Mouse (Mus musculus): ENCODE measurements around the gene Pde10a. TPM values are rescaled to one million over a fixed set of nuclear protein-coding genes. Genes with fewer than 3 reads are reported as not detected.

Gene Pde10a
- polyA plus RNA-seq, 1 experiment, result 0.34 TPM

DNA sequence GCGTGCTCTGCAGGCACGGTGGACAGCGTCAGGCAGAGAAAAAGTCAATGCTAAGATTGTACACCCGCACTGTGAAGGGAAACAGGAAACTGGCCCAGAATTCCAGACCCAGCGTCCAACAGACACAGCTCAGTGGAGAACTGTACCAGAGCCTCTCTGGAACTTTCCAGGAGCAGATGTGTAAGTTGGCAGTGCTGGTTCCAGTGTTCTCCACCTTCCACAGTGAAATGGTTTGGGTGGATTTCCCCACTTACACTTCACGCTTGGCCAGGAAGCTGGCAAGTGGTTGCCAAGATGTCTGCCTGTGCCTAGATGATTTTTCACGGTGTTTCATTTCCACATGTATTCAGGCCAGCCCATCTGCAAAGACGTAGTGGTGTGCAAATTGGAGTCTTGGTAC is 32.8 kb downstream of the Pde10a start:
- Histone ChIP-seq H3K27me3 (ENCODE audit: control insufficient read depth, insufficient read depth, insufficient read length) (no peaks in the 10 kb centered on the region), H3ac (ENCODE audit: control insufficient read depth, insufficient read length) (no peak overlapping the region), H3K79me2 (ENCODE audit: control insufficient read depth, insufficient read depth) (no peaks in the 10 kb centered on the region), H3K4me3 (no peak overlapping the region), H3K4me2 (ENCODE audit: low read depth) (no peak overlapping the region), H3K36me3 (ENCODE audit: control insufficient read depth, insufficient read depth) (no peaks in the 10 kb centered on the region)
- TF ChIP-seq USF1 (IDR thresholded peaks at IDR 0.05; ENCODE audit: low read depth) (no peak), MYOD1 (IDR thresholded peaks at IDR 0.05; ENCODE audit: control insufficient read depth in 1 of 3, insufficient read length in 2 of 3, low read depth in 2 of 3) (no peak), TCF12 (IDR thresholded peaks at IDR 0.05; ENCODE audit: insufficient read depth, poor library complexity, severe bottlenecking) (no peak), SRF (IDR thresholded peaks at IDR 0.05; ENCODE audit: control insufficient read depth, insufficient read length, low read depth) (no peak), MYOG (IDR thresholded peaks at IDR 0.05; ENCODE audit: control insufficient read depth in 1 of 3, insufficient read depth in 1 of 3, insufficient read length in 2 of 3, low read depth in 2 of 3) (no peak), REST (IDR thresholded peaks at IDR 0.05; ENCODE audit: insufficient read depth, insufficient read length) (no peak), POLR2A (IDR thresholded peaks at IDR 0.05; ENCODE audit: insufficient read length, low read depth) (no peak), E2F4 (IDR thresholded peaks at IDR 0.05; ENCODE audit: insufficient read depth) (no peak), CEBPB (IDR thresholded peaks at IDR 0.05; ENCODE audit: insufficient read depth, poor library complexity, severe bottlenecking) (no peak), TCF3 (IDR thresholded peaks at IDR 0.05; ENCODE audit: insufficient read length, low read depth) (no peak), POLR2AphosphoS2 (IDR thresholded peaks at IDR 0.05; ENCODE audit: insufficient read length, low read depth) (no peak), MAX (IDR thresholded peaks at IDR 0.05; ENCODE audit: low read depth) (no peak)

- no peaks in the 10 kb centered on the region for H3K79me2 ChIP-seq (ENCODE audit: control insufficient read depth, insufficient read depth)
- TF ChIP-seq TCF12 (IDR thresholded peaks at IDR 0.05; ENCODE audit: insufficient read depth, poor library complexity, severe bottlenecking) (no peak), CEBPB (IDR thresholded peaks at IDR 0.05; ENCODE audit: insufficient read depth, poor library complexity, severe bottlenecking) (no peak), E2F4 (IDR thresholded peaks at IDR 0.05; ENCODE audit: insufficient read depth) (no peak)
- H3ac ChIP-seq (ENCODE audit: control insufficient read depth, insufficient read length), result no peak overlapping the region
- no peak overlapping the region for H3K4me3 ChIP-seq
- H3K36me3 ChIP-seq (ENCODE audit: control insufficient read depth, insufficient read depth), result no peaks in the 10 kb centered on the region
- no peaks in the 10 kb centered on the region for H3K27me3 ChIP-seq (ENCODE audit: control insufficient read depth, insufficient read depth, insufficient read length)
- no peak overlapping the region for H3K4me2 ChIP-seq (ENCODE audit: low read depth)
Observed at GRCm38 (mm10) chr17:8562101-8562885, 37.1 kb downstream of the Pde10a start.

DNA sequence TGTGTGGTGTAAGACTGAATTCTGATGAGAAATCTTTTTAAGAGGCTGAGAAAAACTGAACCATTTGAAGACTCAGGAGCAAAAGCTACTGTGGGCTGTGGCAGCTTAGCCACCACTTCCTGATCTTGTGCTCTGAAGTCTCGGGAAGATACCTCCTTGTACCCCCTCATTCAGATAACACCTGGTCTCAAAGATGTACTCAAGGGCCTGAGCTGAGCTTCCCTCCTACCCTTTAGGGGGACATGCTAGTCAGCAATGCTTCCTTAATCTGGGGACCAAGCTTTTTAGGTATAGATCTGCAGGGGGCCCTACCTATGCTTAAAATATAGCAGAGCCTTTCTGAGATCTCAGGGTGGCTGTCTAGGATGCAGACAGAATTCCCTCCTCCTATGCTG is 37.7 kb downstream of the Pde10a start:
- H3K27me3 ChIP-seq (ENCODE audit: control insufficient read depth, insufficient read depth, insufficient read length), result no peaks in the 10 kb centered on the region
- no peak overlapping the region for H3K4me2 ChIP-seq (ENCODE audit: low read depth)
- no peaks in the 10 kb centered on the region for H3K79me2 ChIP-seq (ENCODE audit: control insufficient read depth, insufficient read depth)
- TF ChIP-seq MYOG (IDR thresholded peaks at IDR 0.05; ENCODE audit: control insufficient read depth in 1 of 3, insufficient read depth in 1 of 3, insufficient read length in 2 of 3, low read depth in 2 of 3) (no peak), TCF12 (IDR thresholded peaks at IDR 0.05; ENCODE audit: insufficient read depth, poor library complexity, severe bottlenecking) (no peak), CEBPB (IDR thresholded peaks at IDR 0.05; ENCODE audit: insufficient read depth, poor library complexity, severe bottlenecking) (no peak), MAX (IDR thresholded peaks at IDR 0.05; ENCODE audit: low read depth) (no peak), MYOD1 (IDR thresholded peaks at IDR 0.05; ENCODE audit: control insufficient read depth in 1 of 3, insufficient read length in 2 of 3, low read depth in 2 of 3) (no peak), SRF (IDR thresholded peaks at IDR 0.05; ENCODE audit: control insufficient read depth, insufficient read length, low read depth) (no peak), POLR2A (IDR thresholded peaks at IDR 0.05; ENCODE audit: insufficient read length, low read depth) (no peak), REST (IDR thresholded peaks at IDR 0.05; ENCODE audit: insufficient read depth, insufficient read length) (no peak), E2F4 (IDR thresholded peaks at IDR 0.05; ENCODE audit: insufficient read depth) (no peak), TCF3 (IDR thresholded peaks at IDR 0.05; ENCODE audit: insufficient read length, low read depth) (no peak), USF1 (IDR thresholded peaks at IDR 0.05; ENCODE audit: low read depth) (no peak), POLR2AphosphoS2 (IDR thresholded peaks at IDR 0.05; ENCODE audit: insufficient read length, low read depth) (no peak)
- H3ac ChIP-seq (ENCODE audit: control insufficient read depth, insufficient read length), result no peak overlapping the region
- H3K36me3 ChIP-seq (ENCODE audit: control insufficient read depth, insufficient read depth), result no peaks in the 10 kb centered on the region
- H3K4me3 ChIP-seq, result no peak overlapping the region

DNA sequence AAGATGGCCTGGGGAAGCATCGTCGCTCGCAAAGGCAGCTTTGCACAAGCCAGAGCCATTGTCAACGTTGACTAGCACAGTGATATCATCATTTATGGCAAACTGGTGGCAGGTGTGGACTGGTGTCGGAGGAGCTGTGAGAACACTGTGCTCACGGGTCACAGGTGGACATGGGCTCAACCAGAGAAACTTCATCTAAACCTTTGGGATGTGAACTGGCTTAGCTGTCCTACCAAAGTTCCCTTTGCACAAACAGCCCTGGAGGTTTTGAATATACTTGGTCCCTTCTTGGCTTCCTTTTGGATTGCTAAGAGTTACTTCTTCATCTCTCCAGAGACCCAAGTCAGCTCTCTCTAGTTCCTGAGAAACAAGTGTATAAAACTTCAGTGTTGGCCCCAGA is 41.7 kb downstream of the Pde10a start, which contains the start of gene Gm17087:
Gene Gm17087 (minus strand): TSS at position 101 of the 400 bp plus-strand sequence.
- H3K79me2 ChIP-seq (ENCODE audit: control insufficient read depth, insufficient read depth), result no peaks in the 10 kb centered on the region
- H3K4me3 ChIP-seq, result no peak within 1 kb of the TSS
- TF ChIP-seq MYOG (IDR thresholded peaks at IDR 0.05; ENCODE audit: control insufficient read depth in 1 of 3, insufficient read depth in 1 of 3, insufficient read length in 2 of 3, low read depth in 2 of 3) (no peak), USF1 (IDR thresholded peaks at IDR 0.05; ENCODE audit: low read depth) (no peak)
- no peaks in the 10 kb centered on the region for H3K36me3 ChIP-seq (ENCODE audit: control insufficient read depth, insufficient read depth)
- no peak within 1 kb of the TSS for H3K4me2 ChIP-seq (ENCODE audit: low read depth)
- H3ac ChIP-seq (ENCODE audit: control insufficient read depth, insufficient read length), result no peak within 1 kb of the TSS
- no peaks in the 10 kb centered on the region for H3K27me3 ChIP-seq (ENCODE audit: control insufficient read depth, insufficient read depth, insufficient read length)

GRCm38 (mm10) chr17:8573542-8574260 is 48.5 kb downstream of the Pde10a start:
- no peak overlapping the region for H3ac ChIP-seq (ENCODE audit: control insufficient read depth, insufficient read length)
- TF ChIP-seq POLR2A (IDR thresholded peaks at IDR 0.05; ENCODE audit: insufficient read length, low read depth), result no peak
- TF ChIP-seq MYOG (IDR thresholded peaks at IDR 0.05; ENCODE audit: control insufficient read depth in 1 of 3, insufficient read depth in 1 of 3, insufficient read length in 2 of 3, low read depth in 2 of 3), result no peak
- TF ChIP-seq SRF (IDR thresholded peaks at IDR 0.05; ENCODE audit: control insufficient read depth, insufficient read length, low read depth), result no peak
- no peak for TF ChIP-seq CEBPB (IDR thresholded peaks at IDR 0.05; ENCODE audit: insufficient read depth, poor library complexity, severe bottlenecking)
- no peak for TF ChIP-seq POLR2AphosphoS2 (IDR thresholded peaks at IDR 0.05; ENCODE audit: insufficient read length, low read depth)
- no peak for TF ChIP-seq MYOD1 (IDR thresholded peaks at IDR 0.05; ENCODE audit: control insufficient read depth in 1 of 3, insufficient read length in 2 of 3, low read depth in 2 of 3)
- no peak for TF ChIP-seq TCF3 (IDR thresholded peaks at IDR 0.05; ENCODE audit: insufficient read length, low read depth)
- no peak for TF ChIP-seq USF1 (IDR thresholded peaks at IDR 0.05; ENCODE audit: low read depth)
- TF ChIP-seq E2F4 (IDR thresholded peaks at IDR 0.05; ENCODE audit: insufficient read depth), result no peak
- TF ChIP-seq REST (IDR thresholded peaks at IDR 0.05; ENCODE audit: insufficient read depth, insufficient read length), result no peak
- no peak for TF ChIP-seq TCF12 (IDR thresholded peaks at IDR 0.05; ENCODE audit: insufficient read depth, poor library complexity, severe bottlenecking)
- TF ChIP-seq MAX (IDR thresholded peaks at IDR 0.05; ENCODE audit: low read depth), result no peak
- H3K79me2 ChIP-seq (ENCODE audit: control insufficient read depth, insufficient read depth), result no peaks in the 10 kb centered on the region
- H3K4me3 ChIP-seq, result no peak overlapping the region
- no peak overlapping the region for H3K4me2 ChIP-seq (ENCODE audit: low read depth)
- no peaks in the 10 kb centered on the region for H3K27me3 ChIP-seq (ENCODE audit: control insufficient read depth, insufficient read depth, insufficient read length)
- H3K36me3 ChIP-seq (ENCODE audit: control insufficient read depth, insufficient read depth), result no peaks in the 10 kb centered on the region

Measured in myocyte (in vitro differentiated cells).